Comparison of ENCODE assay signal across 8 mouse cellular contexts in genomic region chr5:135742941-135743740, GRCm38 (mm10). TPM values are rescaled to one million over a fixed set of nuclear protein-coding genes. Genes with fewer than 3 reads are reported as not detected.
A peak's percentile ranks its signal among the peaks of the same experiment; 100 is the strongest.
DNase-seq lines count a peak whose midpoint lies in the region; ATAC-seq lines count a peak whose summit lies in the region.

No protein-coding gene starts in this region.

- peaks cover 17% of the 10 kb centered on the region for H3K4me1 ChIP-seq in heart, embryonic 12.5 days (replicated peaks)
- peaks cover 9 to 14% of the 10 kb centered on the region in 2 experiments; a peak in 3 of 4 replicates for H3K4me1 ChIP-seq in heart, embryonic 14.5 days (ENCODE audit: control insufficient read depth in 2 of 2, insufficient read depth in 2 of 2, low read length in 2 of 2)
- H3K4me1 ChIP-seq in midbrain, embryonic 14.5 days (ENCODE audit: control insufficient read depth, insufficient read depth, low read length), result peaks cover 8% of the 10 kb centered on the region; the same call in 1 of the 2 replicates

- H3K4me3 ChIP-seq in heart, embryonic 12.5 days, result peak overlapping the region; percentile 84
- H3K4me3 ChIP-seq in heart, embryonic 14.5 days (ENCODE audit: control insufficient read depth in 1 of 2, insufficient read depth in 1 of 2, low read depth in 1 of 2, low read length in 2 of 2), result peak overlapping the region; percentile 96 to 97
- H3K4me3 ChIP-seq in midbrain, embryonic 14.5 days (replicated peaks; ENCODE audit: low read depth, low read length), result peak overlapping the region; percentile 89

- peaks cover 9% of the 10 kb centered on the region for H3K9me3 ChIP-seq in heart, embryonic 12.5 days (replicated peaks)
- H3K9me3 ChIP-seq in heart, embryonic 14.5 days (ENCODE audit: control insufficient read depth, low read length), result peaks cover 6% of the 10 kb centered on the region; the same call in 1 of the 2 replicates
- H3K9me3 ChIP-seq in midbrain, embryonic 14.5 days (ENCODE audit: control insufficient read depth, low read length), result peaks cover 6% of the 10 kb centered on the region; the same call in 1 of the 2 replicates

- peak; percentile 45; the same call in 1 of the 2 replicates for ATAC-seq in heart, embryonic 12.5 days (ENCODE audit: insufficient number of reproducible peaks, low FRiP score)
- no peak for ATAC-seq in heart, embryonic 14.5 days (ENCODE audit: insufficient number of reproducible peaks, insufficient read depth, low FRiP score, low read depth)
- peak; percentile 71; the same call in 1 of the 2 replicates for ATAC-seq in midbrain, embryonic 14.5 days (ENCODE audit: low FRiP score, low TSS enrichment)

- H3K4me2 ChIP-seq in heart, embryonic 12.5 days, result peak overlapping the region; percentile 92
- H3K4me2 ChIP-seq in heart, embryonic 14.5 days (ENCODE audit: low read length), result peak overlapping the region; percentile 88
- peak overlapping the region; percentile 86 for H3K4me2 ChIP-seq in midbrain, embryonic 14.5 days (ENCODE audit: low read length)

- no peak for DNase-seq in heart, postnatal 25 days (ENCODE audit: low spot score)
- DNase-seq in R1 (ENCODE audit: low read depth, low spot score), result peak; percentile 62
- peak; percentile 71 to 81 for DNase-seq in kidney, postnatal 4 days
- peak; percentile 62 for DNase-seq in midbrain, embryonic 14.5 days
- no peak for DNase-seq in thymus, postnatal 36 days
- no peak for DNase-seq in layer of hippocampus, postnatal 14 days (ENCODE audit: low spot score in 2 of 2)

- peaks cover 18% of the 10 kb centered on the region for H3K36me3 ChIP-seq in heart, embryonic 12.5 days
- H3K36me3 ChIP-seq in heart, embryonic 14.5 days (ENCODE audit: control insufficient read depth, insufficient read depth, low read length), result peaks cover 22% of the 10 kb centered on the region
- H3K36me3 ChIP-seq in midbrain, embryonic 14.5 days (ENCODE audit: control insufficient read depth, insufficient read depth, low read length), result peaks cover 25% of the 10 kb centered on the region

- no peak overlapping the region for H3K27ac ChIP-seq in heart, embryonic 12.5 days (ENCODE audit: poor library complexity, severe bottlenecking)
- H3K27ac ChIP-seq in heart, embryonic 14.5 days (replicated peaks in 1 of 2; ENCODE audit: control insufficient read depth in 1 of 2, insufficient read depth in 1 of 2, low read depth in 2 of 2, low read length in 2 of 2), result no peak overlapping the region
- no peak overlapping the region for H3K27ac ChIP-seq in midbrain, embryonic 14.5 days (replicated peaks; ENCODE audit: low read depth, low read length)

- intact Hi-C loops in heart, postnatal 25 days (cut with DNase I), result no loop called here

- peak overlapping the region; percentile 88 for H3K9ac ChIP-seq in heart, embryonic 12.5 days
- H3K9ac ChIP-seq in heart, embryonic 14.5 days (ENCODE audit: low read length), result peak overlapping the region; percentile 88
- H3K9ac ChIP-seq in midbrain, embryonic 14.5 days (replicated peaks; ENCODE audit: low read length), result peak overlapping the region; percentile 86

- H3K27me3 ChIP-seq in heart, embryonic 12.5 days (replicated peaks), result 0 out of 2 replicates have a peak, but pooled peaks cover 7% of the 10 kb centered on the region
- H3K27me3 ChIP-seq in heart, embryonic 14.5 days (ENCODE audit: control insufficient read depth, insufficient read depth, low read length), result no peaks in the 10 kb centered on the region
- no peaks in the 10 kb centered on the region for H3K27me3 ChIP-seq in midbrain, embryonic 14.5 days (ENCODE audit: control insufficient read depth, insufficient read depth, low read length)

- WGBS in heart, embryonic 12.5 days, result 21% methylated on average over 18 of the region's 18 CpGs
- 22% methylated on average over 18 of the region's 18 CpGs for WGBS in heart, embryonic 14.5 days
- 19% methylated on average over 18 of the region's 18 CpGs for WGBS in midbrain, embryonic 14.5 days

RNA-seq across cellular contexts. Expression of gene Tmem120a, which starts 1.1 kb away (rescaled TPM):
- polyA plus RNA-seq in heart, embryonic 12.5 days (2016; fragmentation: Nextera tagmentation; extraction: Ambion mirVana), result 34.5 and 35.8 TPM in 2 replicates
- 10 to 100 TPM; 11.8 to 13.3 TPM for total RNA-seq in heart, postnatal 25 days (2021)
- polyA plus RNA-seq in heart, embryonic 14.5 days (2014; fragmentation: Nextera tagmentation; extraction: Ambion mirVana), result 34.1 and 34.6 TPM in 2 replicates
- 76.8 and 79.8 TPM in 2 replicates for polyA plus RNA-seq in midbrain, embryonic 14.5 days (2014; fragmentation: Nextera tagmentation; extraction: Ambion mirVana)
- total RNA-seq in layer of hippocampus, postnatal 14 days (2021), result 10 to 100 TPM; 13.7 to 15.6 TPM

RNA-seq across cellular contexts. Expression of gene Styxl1, which starts 35.0 kb away (rescaled TPM):
- polyA plus RNA-seq in heart, embryonic 12.5 days (2016; fragmentation: Nextera tagmentation; extraction: Ambion mirVana), result not detected in 2 replicates
- not detected for total RNA-seq in heart, postnatal 25 days (2021)
- 0.26 and 0.42 TPM in 2 replicates for polyA plus RNA-seq in heart, embryonic 14.5 days (2014; fragmentation: Nextera tagmentation; extraction: Ambion mirVana)
- polyA plus RNA-seq in midbrain, embryonic 14.5 days (2014; fragmentation: Nextera tagmentation; extraction: Ambion mirVana), result 0.23 and 0.63 TPM in 2 replicates
- under 1 TPM in 1 of 2 experiments, not detected in 1; 0.44 TPM for total RNA-seq in layer of hippocampus, postnatal 14 days (2021)

RNA-seq across cellular contexts. Expression of gene Mdh2, which starts 35.1 kb away (rescaled TPM):
- 950 TPM in 2 replicates for polyA plus RNA-seq in heart, embryonic 12.5 days (2016; fragmentation: Nextera tagmentation; extraction: Ambion mirVana)
- total RNA-seq in heart, postnatal 25 days (2021), result 1,000 to 10,000 TPM; 1,992 to 2,010 TPM
- 1,172 and 1,176 TPM in 2 replicates for polyA plus RNA-seq in heart, embryonic 14.5 days (2014; fragmentation: Nextera tagmentation; extraction: Ambion mirVana)
- 573 and 587 TPM in 2 replicates for polyA plus RNA-seq in midbrain, embryonic 14.5 days (2014; fragmentation: Nextera tagmentation; extraction: Ambion mirVana)
- total RNA-seq in layer of hippocampus, postnatal 14 days (2021), result 100 to 1,000 TPM; 463 to 479 TPM

Comparison
In these comparisons a context has a peak if more than half of its experiments do, and no peak if none do; other contexts are left out.
1. DNase-seq: peak in R1 (single experiment), kidney, postnatal 4 days (2 of 2) and midbrain, embryonic 14.5 days (single experiment); none in heart, postnatal 25 days (single experiment), thymus, postnatal 36 days (0 of 2) and layer of hippocampus, postnatal 14 days (0 of 2).
2. Peak in every context shown above with its lines, with median percentiles within 50 percentile points of each other: H3K4me2 ChIP-seq, H3K4me3 ChIP-seq and H3K9ac ChIP-seq.